Mouse (Mus musculus) spleen, adult 18-20 months (tissue): ENCODE measurements around the gene Nfe2l2.
A peak's percentile ranks its signal among the peaks of the same experiment; 100 is the strongest.
"Not testable (repeated sequence)": the region's sequence is repeated elsewhere in the genome, so short reads cannot be mapped to it uniquely, and the experiment has no call there.

Experiments used
- DNase-seq, 2 experiments: peaks; one replicate each; pipeline ENCODE4 v3.0.0; 2022; ENCODE audit warnings: mixed read lengths in 2 of 2

Nfe2l2 gene

DNA sequence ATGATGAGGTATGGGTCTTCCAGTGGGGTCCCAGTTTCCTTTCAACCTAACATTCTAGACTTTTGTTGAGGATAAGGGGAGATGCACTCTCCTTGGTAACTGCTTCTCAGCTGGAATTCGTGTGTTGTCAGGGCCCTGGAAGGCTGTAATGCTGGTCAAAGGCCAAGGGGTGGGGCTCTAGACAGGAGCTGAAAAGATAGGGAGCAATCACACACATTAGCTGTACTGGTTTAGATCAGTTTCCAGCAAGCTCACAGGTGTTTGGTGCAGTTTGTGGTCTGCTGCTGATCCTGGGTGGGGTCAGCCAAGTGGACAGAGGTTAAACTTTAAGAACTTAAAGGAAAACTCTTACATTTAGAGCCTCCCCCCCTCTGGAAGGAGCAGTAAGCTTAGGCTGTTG, 3.0 kb upstream of the Nfe2l2 start:
- DNase-seq: no peak

DNA sequence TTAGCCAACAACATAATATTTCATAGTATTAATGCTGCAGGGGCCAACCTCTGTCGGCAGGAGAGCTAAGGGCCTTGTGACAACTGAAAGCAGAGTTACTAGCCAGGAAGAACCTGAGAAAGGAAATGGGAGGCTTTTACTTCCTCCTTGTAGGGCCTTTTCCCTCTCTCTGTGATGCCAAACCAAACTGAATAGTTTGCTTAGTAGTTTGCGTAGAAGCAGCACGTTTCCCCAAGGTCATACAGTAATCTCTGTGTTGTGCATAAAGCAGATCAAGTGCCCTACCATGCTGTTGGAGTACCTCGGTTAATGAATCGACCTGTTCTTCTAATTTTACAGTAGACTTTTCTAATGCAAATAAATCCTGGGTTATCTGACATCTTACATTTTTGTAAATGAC, 2.0 kb upstream of the Nfe2l2 start:
- no peak for DNase-seq

DNA sequence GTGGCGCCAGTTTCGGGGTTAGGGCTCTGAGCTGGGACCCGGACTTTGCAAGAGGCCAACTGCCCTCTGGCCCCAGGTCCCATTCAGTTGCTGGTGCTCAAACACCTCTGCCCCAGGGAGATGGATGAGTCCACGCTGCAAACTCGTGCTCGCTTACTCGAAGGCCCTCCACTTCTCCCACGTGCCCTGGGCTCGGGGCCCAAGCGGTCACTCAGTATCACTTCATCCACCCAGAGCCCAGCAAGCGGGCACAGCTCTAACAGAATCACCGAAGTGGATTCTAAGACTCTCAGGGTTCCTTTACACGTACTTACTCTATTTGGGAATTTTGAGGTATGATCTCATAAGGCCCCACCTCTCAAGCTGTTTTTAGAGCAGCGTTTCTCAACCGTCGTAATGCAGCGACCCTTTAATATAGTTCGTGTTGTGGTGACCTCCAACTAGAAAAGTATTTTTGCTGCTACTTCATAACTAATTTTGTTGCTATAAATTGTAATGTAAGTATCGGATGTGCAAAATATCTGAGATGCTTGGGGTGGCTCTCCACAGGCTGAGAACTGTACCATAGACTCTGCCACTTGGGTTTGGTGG, 816 bp upstream of the Nfe2l2 start:
- DNase-seq: no peak

DNA sequence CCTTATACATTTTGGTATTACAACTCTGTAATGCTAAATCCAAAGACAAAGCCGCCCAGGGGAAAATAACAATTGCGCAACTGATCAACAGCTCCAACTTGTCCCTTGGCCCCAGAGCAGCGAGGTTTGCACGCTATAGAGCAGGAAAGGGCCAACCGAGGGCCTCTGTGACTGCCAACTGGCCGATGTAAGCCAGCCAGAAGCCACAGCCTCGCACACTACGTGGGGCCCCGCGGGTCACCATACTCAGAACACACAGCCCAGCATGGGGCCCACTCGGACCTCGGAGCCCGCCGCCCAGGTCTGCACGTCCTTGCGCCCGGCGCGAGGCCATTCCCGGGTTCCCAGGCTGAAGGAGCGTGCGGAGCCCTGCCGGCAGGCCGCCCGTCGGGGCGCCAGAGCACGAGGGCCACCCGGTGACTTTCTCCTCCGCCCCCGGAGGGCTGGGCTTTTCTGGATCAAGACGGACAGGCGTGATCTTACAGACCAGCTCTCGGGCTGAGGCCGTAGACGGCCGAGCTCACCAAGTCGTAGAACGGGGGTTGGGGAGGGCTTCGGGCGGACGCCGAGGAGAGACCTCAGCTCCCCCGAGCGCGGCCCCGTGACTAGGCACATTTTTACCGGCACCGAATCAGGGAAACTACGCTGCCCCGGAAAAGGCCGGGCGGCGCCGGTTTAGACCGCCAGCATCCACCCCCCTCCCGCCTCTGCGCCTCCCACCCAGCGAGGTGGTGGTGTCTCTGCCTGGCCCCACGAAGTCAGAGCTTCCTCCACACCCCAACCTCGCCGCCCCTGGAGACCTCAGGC, 863 bp downstream of the Nfe2l2 start:
- peak; percentile 75 to 85 for DNase-seq

DNA sequence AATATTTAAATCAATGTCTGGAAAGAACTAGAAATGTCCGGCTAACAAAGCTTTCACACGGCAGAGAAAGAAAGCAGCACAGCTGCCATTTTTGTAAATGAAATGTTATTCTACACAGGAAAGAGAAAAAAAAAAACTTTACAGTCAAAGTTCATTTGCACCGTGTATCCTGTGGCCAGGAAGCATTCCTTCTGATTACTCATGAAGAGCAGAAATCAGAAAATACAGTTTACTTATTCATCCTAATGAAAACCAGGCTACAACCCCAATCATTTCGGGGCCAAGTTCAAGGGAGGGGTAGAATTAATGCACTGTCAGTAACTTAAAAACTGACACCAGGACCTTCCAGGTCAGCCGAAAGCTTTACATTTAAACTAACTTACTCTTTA, 1.9 kb downstream of the Nfe2l2 start:
- no peak for DNase-seq

DNA sequence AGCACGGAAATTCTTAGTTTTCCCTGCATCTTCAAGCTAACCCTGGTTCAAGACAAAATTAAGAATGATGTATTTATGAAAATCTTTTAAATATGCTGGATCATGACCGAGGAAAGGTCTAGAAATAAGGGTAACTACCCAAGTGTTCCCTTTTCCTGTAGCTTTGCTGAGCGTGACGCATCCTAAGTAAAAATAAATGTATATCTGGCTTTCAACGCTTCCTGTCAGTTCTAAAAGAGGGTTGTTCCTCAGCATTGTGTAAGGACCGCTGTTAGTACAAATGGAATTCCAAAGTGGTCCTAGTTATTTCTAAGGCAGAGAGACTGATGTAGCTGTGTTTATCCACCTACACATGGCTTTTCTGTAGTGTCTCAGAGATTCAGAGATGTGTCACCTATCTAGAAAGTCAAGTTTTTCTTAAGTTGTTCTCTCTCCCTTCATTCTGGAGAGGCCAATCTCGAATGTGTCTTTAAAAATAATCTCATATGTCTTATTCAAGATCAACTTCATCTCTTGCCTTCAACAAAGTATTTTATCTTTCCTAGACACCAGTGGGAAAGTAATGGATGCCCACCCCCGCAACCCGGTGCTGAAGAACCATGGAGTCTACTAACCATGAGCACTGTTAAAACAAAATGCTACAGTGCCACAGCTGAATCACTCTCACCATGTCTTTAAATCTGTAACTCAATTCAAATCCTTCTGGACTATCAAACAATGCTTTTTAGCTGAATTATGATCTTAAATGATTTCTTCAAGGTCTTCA, 2.4 kb downstream of the Nfe2l2 start:
- DNase-seq: no peak

DNA sequence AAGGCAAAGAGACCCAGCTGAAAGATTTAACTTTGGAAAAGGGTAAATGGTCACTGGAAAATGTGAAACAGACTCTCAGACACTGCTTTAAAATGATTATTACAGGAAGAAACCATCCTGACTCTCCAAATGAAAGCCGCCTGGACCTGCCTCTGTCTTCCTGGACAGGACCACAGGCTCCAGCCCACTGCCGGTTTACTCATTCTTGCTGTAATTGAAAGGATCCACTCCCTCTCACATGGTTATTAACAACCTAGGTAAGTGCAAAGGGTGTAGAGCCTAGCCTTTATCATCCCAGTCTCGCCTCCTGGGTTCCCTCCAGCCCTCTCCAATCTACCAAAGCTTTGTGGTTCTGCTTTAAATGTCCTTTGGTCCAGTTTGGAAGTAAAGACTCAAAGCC, 3.2 kb downstream of the Nfe2l2 start:
- DNase-seq: no peak

DNA sequence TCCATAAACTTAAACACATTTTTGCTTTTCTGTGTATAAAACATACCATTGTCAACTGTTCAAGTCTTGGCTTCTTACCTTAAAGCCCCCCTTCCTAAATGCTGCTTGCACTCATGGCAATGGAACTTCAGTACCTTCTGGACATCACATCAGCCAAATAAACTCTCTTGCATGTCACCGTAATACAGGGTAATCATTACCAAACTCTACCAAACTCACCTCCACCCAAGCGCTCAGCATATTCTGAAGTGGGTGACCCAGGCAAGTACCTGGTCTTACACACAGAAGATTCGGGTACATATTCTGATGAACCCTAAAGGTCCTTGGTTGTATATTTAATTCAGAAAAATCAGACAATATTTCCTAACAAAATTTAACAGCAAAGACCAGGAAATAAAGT, 3.9 kb downstream of the Nfe2l2 start:
- no peak for DNase-seq

DNA sequence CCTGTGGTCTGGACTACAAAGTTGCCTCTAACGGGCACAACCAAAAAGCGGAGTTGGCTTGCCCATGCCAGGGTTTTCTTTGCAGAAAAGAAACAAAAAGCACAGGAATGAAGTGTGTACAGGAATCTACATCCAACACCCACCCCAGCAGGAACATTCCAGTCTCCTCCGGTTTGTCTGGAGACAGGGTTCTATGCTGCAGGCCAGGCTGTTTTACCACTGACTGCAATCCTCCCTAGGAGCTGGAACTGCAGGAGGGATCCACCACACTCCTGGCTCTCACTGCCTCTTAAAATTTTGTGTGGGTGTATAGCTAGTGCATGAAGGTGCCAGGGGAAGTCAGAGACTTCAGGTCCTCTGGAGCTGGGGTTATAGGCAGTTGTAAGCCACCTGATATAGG, 5.6 kb downstream of the Nfe2l2 start:
- DNase-seq: no peak

DNA sequence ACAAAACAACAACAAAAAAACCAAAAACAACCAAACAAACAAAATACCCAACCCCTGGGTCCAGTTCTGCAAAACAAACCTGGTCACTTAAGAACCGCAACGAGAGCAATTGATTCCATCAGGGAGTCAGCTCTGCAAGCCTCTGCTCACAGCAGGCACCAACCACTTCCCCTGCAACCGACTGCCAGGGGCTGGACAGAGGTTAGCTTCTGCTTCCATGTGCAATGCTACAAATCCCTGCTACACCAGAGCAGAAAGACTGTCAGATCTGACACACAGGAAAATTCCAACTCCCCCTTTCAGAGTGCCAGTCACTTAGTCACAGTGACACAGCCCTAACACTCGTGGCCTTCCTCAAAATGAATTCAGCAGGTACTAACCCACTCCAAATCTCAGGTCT, 6.4 kb downstream of the Nfe2l2 start:
- DNase-seq: no peak

DNA sequence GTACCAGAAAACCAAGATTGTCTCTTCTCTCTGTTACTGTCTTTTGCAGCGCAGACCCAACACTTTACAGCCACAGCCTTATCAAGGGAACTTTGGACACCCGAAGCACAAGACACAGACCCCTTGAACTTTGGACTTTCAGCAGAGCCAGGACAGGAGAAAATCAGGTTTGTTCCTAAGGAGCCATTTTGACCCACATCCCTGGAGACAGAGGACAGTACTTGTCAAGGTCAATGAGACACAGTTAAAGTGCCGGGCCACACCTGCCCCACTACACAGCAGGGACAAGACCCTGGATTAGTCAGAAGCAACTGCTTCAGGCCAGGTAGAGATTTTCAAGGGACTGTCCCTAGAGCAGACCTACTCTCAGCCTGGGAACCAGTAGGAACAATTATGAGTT, 7.2 kb downstream of the Nfe2l2 start:
- DNase-seq: no peak

DNA sequence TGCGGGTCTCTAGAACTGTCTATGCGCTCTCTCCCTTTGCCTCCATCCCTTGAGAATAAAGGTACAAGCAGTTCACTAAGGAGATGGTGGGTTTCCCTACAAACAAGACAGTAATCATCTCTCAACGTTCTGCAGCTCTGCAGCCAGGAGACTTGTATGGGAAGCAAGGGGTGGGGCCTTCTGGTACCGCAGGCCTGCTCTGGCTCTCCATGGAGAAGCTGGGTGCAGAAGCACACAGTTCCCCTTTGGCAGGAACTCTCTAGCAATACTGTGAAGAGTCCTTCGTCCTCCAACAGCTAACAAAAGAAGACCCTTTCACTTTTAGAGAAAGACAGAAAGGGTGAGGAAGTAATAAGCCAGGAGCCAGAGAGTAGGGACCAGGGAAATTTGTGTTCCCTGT, 8.1 kb downstream of the Nfe2l2 start:
- DNase-seq: no peak

DNA sequence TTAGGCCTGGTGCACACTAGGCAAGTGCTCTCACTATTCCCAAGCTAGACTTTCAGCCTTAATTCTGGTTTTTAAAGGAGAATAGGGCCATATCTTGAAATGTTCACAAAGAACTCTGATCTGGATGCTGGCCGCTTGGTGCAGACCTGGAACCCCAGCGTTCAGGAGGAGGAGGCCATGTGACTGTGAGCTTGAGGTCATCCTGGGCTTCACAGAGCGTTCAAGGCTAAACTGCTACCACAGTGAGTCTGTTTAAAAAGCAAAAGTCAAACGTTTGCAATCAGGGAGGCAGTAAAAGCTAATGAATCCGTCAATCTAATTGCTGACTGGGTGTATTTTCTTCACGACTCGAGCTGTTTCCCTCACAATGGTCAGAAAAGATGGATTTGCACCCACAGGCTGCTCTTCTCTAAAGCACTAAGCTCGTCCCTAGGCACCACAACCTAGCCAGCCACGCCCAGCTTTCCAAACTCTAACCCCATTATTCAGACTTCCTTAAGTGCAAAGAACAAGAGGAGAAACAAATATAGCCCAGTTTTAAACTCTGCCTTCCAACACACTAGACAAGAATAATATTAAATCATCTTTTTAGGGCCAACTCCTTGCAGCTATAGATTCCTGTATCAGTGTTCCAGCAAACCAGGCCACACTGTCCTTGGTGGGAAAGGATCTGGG, 8.6 kb downstream of the Nfe2l2 start:
- DNase-seq: no peak

DNA sequence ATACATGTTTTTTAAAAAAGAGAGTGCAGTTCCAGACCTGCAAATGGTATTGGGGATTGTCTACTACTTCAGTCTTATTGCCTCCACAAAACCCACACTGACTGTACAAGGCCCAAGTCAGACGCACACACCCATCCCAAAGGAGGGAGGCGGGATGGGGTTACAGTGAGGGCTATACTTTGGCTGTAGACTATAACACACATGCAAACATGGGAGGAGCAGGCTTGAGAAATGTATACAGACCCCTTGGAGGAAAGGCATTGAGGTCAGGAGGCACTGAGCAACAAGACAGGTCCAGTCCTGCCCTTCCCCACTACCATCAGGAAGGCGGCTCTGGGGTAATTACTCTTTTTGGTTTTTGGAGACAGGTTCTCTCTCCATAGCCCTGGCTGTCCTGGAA, 9.5 kb downstream of the Nfe2l2 start:
- DNase-seq: not testable (repeated sequence)

DNA sequence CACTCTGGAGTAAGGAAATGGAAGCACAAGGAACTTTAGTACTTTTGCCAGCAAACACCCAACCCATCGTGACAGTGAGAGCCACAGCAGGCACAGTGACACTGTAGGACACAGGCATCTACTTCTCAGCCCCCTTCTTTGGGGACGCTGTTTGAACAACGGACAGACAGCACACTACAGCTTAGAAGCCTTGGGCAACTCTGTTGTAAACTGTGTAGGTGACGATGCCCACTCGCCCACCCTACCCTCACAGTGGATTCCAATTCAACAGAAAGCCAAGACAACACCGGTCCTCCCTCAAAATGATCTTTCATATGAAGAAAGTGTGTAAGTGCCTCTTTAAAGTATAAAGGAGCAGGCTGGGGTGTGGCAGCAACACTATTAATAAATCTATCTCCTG, 12.1 kb downstream of the Nfe2l2 start:
- no peak for DNase-seq

DNA sequence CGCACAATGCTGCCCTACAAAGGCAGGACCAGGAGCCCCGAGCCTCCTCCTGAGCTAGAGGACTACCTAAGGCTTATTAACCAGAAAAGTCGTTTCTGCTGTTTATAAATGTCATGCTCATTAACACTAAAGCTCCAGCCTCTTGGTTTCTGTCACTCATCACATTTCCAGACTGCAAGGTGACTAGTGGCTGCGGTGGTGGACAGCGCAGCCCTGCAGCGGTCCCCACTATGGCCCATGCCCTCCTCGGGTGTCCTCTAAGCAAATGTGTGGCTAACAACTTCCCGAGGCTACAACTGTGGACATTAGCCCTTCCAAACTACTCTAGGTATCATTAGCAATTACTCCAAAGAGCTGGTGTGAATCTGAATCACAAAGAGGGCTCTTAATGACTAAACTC, 13.1 kb downstream of the Nfe2l2 start:
- DNase-seq: no peak

DNA sequence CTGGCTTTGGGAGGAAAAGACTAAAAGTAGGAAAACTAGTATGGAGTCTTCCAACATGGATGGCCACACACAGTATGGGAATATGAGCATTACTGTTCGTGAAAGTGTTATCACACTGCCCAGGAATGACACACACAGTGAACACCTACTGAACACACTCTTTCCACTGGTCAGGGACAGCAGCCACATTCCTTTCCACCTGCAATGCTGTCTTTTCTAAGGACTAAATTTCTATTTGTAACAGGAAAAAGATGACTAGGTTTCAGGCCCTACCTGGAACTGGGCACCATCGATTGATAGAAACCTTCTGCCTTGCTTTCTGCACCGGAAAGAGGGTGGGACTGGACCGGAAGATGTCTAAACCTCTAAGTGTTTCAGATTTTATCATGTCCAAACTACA, 13.8 kb downstream of the Nfe2l2 start:
- DNase-seq: no peak

DNA sequence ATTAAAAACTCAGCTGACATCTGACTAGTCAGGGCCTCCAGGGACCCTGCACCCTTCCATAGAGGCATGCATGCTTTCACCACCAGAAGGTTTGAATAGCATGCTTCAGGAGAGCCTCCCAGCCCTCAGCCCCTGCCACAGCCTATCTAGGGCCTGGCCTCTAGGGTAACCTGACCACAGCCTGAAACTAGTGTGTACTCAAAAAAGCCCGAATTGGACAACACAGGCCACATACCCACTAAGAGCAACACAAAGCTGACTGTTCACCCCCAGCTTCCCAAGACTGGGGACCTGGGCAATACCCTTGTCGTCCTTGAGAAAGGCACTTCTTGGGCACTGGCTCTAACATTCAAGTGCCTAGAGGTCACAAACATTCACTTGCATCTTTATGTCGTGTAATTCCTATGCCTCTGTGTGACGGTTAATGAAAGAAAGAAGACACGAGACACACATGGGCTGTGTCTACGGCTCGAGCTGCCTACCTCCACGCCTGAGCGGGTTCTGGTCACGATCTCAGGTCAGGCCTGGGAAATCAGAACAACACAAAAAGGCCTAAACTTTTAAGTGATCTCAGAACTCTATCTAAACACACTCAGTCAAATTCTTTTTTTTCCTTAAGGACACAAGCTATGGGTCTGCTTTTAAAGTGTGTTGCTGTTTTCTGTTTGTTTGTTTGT, 14.8 kb downstream of the Nfe2l2 start:
- no peak for DNase-seq

DNA sequence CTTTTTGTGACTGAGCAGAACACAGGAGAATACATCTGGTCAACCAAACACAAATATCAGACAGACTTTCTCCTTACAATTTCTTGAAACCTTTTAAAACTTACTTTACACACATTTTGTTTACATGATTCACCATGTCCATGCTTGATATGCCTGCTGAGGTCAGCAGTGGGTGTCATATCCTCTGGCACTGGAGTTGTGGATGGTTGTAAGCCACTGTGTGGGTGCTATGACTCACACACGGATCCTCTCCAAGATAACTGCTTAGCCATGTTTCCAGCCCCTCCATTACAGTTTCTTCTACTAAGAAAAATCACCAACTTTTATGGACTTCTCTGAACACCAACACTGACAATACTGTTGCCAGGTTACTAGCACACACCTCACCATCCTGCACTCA, 15.5 kb downstream of the Nfe2l2 start:
- no peak for DNase-seq

DNA sequence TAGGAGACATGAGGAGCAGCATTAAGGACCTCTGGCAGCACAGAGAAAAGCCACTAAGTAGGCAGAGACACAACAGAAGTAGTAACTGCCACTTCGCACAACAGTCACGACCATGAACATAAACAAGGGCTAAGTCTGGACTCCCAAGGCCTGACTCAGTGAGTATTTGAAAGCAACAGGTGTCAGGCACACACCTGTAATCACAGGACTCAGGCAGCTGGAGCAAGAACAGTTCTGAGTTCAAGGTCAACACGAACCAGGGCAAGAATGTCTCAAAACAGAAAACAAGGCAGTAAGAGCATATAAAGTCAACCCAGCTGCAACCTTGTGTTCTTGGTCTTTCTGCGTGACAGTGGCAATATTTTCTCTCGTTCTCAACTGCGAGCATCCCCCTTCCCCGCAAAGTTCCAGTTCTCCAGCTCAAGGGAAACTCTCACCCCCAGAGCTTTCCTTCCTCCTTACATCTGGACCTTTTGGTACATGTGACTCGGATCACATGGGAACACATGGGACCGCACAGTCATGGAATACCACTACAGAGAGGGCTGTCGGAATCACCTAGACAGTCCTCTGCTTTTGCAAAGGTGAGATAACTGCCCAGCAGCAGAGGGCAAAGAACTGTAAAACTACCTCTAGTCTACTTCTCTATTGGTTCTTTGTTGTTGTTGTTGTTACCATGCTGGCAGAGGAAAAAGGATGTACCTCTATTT, 17.2 kb downstream of the Nfe2l2 start:
- DNase-seq: no peak

DNA sequence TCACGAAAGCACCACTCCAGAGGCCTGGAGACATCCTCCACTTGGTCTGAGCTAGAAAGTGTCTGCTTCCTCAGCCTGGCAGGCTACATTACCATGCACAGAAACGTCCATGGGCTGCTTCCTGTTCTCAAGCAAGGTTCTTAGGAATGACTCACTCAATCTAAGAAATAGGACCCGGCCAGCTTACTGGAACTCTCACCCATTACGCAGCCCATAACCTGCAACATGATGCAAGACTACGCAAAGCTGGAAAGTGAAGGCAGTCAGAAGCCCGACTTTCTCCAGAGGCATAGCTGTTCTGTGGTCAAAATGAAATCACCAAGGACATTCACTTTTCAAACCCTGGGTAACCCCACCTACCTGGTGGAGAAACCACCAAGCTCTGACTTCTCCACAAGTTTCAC, 19.0 kb downstream of the Nfe2l2 start:
- no peak for DNase-seq

DNA sequence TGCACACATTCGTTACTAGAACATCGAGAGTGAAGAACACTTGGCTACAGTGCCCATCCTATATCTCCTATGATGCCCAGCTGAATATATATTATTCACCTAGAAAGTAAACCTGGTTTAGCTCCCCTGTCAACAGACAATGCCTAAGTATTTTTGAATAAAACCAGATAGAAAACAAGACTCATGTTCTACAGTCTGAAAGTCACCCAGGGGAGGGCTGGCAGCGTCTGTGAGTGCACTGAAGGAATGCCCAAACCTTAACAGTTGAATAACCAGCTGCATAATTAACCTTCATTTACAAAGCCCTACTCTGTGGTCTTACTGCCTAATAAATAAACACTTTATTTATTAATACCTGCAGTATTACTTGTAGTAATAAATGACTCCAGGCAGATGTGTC, 19.9 kb downstream of the Nfe2l2 start:
- no peak for DNase-seq
